Mouse (Mus musculus): ENCODE measurements at regions not wholly inside any gene's neighbourhood (a gene's known extent, or its start where the extent isn't known, plus 50 kb on each side); places are given as distances from the start of the nearest gene placed in this dataset.

- TF ChIP-seq EP300 (IDR thresholded peaks at IDR 0.05; ENCODE audit: low read depth) (no peak), CTCF (IDR thresholded peaks at IDR 0.05; ENCODE audit: low read depth) (no peak)
Observed at GRCm38 (mm10) chr15:69275546-69276255, 2775.0 kb upstream of the Lrrc6 start.
